Mouse (Mus musculus) myocyte (in vitro differentiated cells): Measurements from ENCODE around the gene Hoxd9.

ENCODE experiments used
- MYOD1 ChIP-seq, 3 experiments: IDR thresholded peaks; one replicate each; pipeline ENCODE4 v1.6.1; 2011; ENCODE audit warnings: control low read depth in 2 of 3, low read depth in 2 of 3, mild to moderate bottlenecking in 2 of 3, moderate library complexity in 1 of 3; ENCODE audit not compliant: insufficient read length in 2 of 3, control insufficient read depth in 1 of 3
- POLR2A ChIP-seq: IDR thresholded peaks from one replicate; pipeline ENCODE4 v1.6.1; 2011; ENCODE audit warnings: low read depth, mild to moderate bottlenecking, control low read depth, moderate library complexity; ENCODE audit not compliant: insufficient read length
- REST ChIP-seq: IDR thresholded peaks from one replicate; pipeline ENCODE4 v1.6.1; 2011; ENCODE audit warnings: mild to moderate bottlenecking, control low read depth, moderate library complexity; ENCODE audit not compliant: insufficient read depth, insufficient read length
- TCF12 ChIP-seq: IDR thresholded peaks from one replicate; pipeline ENCODE4 v1.6.1; 2011; ENCODE audit warnings: mild to moderate bottlenecking, control low read depth; ENCODE audit not compliant: poor library complexity, insufficient read depth, severe bottlenecking
- USF1 ChIP-seq: IDR thresholded peaks from one replicate; pipeline ENCODE4 v1.6.1; 2011; ENCODE audit warnings: low read depth, mild to moderate bottlenecking, control low read depth, moderate library complexity

- TF ChIP-seq TCF12 (no peak), POLR2A (no peak), REST (no peak), USF1 (no peak), MYOD1 (IDR thresholded peaks at IDR 0.05; ENCODE audit: control insufficient read depth in 1 of 3, insufficient read length in 2 of 3, low read depth in 2 of 3) (no peak)
Observed at GRCm38 (mm10) chr2:74676376-74677052, 21.0 kb upstream of the Hoxd9 start.
